Mouse (Mus musculus): ENCODE results near the gene Dusp14. TPM values are rescaled to one million over a fixed set of nuclear protein-coding genes. Genes with fewer than 3 reads are reported as not detected.
A peak's percentile ranks its signal among the peaks of the same experiment; 100 is the strongest.

Gene Dusp14
- total RNA-seq, 2 experiments from 2014 or later, result 30.2 to 34.3 TPM

DNA sequence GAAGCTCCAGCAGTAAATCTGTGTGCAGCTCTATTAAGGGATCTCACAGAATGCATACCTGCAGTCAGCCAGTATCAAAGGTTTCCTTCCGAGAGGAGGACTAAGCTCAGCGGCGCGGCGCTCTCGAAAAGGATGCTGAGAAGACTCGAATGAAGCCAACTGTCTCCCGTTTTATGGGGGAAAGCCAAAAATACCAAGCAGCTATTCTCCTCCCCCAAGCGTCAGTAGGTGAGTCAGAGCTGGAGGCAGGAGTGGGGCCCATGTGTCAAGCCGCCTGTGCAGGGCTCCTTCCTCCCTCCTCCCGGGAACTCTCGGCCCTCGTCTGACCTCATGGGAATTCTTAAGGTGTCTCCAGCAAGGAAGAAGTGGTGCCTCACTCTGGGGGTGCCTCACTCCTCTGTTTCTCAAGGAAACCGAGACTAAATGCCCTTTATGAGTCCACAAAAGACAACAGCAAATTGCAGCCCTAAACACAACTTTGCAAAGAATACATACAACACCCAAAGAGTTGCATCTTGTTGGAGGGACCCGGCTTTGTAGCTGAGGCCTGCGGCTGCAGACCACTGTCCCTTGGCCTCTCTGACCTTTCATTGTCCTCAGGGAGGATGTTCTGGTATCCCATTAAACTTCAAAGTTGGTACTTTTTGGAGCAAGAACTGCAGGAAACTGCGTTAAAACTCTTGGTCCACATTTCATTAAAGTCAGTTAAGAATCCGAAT is 2.0 kb downstream of the Dusp14 start:
- DNase-seq, result peak in 1 of 2 experiments; percentile 50

DNA sequence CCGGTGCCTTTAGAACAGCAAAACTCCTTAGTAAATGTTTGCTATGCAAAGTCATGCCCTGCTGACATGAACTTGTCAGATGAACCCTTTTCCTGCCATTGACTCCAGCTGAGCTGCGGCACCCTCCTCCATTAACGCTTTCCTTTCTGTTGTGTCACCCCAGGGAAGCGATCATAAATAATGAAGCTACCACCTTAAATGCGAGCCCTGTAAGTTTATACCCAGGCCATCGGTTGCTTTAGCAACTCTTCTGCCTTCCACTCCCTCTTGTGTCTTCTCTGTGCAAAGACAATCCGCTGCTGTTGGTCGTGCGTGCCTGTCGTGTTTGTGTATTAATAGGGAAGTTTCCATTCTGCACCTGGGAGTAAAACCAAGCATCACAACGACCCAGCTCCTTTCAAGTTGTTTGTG is 3.0 kb downstream of the Dusp14 start:
- DNase-seq, result no peak

DNA sequence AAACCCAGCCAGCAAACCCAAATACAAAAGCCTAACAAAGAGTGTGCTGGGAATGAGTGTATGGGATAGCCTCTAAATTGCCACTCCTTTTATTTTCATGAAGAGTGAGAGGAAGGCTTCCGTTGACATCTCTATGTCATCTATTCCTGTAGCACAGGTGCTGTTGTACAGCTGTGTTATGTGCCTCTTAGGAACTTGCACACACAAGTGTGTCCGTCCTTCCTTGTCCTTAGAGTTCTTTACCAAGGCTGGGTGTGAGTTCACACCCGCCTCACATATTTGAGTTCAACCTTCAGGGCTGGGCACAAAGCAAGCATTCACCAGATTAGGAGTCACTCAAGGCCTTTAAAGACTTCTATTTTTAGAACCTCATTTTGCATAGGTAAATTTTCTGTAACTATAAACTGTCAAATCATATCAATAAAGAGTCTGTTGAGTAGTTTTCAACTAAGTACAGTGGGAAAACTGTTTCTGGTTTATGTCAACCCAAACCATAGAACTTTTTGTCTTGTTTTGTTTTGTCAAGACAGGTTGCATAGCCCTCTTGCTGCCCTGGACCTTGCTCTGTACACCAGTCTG is 5.3 kb downstream of the Dusp14 start:
- DNase-seq, result no peak

GRCm38 (mm10) chr11:84062805-84063204 is 6.3 kb downstream of the Dusp14 start:
- no peak for DNase-seq

DNA sequence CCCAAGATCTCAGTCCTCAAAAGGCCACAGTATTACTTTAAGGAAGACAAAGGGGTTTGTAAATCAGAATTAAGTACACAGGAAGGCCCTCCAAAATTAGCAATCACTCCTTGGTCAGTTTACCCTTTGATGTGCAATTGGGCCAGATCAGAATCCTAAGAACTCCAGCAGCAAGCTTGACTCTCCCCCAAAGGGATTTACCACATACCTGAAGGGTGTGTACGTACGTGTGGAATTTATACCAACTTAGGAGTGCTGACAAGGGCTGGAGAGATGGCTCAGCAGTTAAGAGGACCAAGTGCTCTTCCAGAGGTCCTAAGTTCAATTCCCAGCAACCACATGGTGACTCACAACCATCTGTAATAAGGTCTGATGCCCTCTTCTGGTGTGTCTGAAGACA is 7.2 kb downstream of the Dusp14 start:
- DNase-seq, result no peak

DNA sequence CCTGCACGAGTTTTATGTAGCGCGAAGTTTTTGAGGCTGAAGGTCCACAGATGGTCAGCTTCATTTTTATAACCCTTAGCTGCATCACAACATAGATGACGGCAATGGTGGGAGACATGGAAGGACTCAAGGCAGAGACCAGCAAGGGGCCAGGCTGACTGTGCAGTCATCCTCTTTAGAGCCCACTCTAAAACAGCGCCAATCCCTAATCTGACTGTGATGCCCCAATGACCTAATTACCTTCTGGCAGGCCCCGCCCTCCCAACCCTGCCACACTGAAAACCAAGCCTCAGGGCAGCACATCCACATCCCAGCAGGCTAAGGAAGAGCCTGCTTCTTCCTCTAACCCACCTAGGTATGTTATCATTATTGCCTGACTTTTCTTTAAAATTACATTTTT is 8.4 kb downstream of the Dusp14 start:
- DNase-seq, result no peak

- no peak for DNase-seq
These were observed 9.3 kb downstream of the Dusp14 start for GRCm38 (mm10) chr11:84059784-84060183.

DNA sequence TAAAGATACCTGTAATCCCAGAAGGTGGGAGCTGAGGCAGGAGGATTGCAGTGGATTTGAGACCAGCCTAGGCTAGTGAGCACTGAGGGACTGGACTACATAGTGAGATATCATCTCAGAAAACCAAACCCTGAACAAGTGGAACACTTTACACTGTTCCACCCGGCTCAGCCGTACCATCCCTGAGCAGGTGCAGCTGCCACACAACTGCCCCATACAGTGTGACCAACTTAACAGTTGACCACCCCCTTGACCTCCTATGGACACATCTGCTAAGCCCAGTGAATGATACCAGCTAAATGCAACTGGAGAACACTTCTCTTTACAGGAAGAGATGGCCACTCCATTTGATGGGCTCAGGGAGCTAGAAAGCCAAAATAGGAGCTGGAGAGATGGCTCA is 11.6 kb downstream of the Dusp14 start:
- DNase-seq, result no peak

DNA sequence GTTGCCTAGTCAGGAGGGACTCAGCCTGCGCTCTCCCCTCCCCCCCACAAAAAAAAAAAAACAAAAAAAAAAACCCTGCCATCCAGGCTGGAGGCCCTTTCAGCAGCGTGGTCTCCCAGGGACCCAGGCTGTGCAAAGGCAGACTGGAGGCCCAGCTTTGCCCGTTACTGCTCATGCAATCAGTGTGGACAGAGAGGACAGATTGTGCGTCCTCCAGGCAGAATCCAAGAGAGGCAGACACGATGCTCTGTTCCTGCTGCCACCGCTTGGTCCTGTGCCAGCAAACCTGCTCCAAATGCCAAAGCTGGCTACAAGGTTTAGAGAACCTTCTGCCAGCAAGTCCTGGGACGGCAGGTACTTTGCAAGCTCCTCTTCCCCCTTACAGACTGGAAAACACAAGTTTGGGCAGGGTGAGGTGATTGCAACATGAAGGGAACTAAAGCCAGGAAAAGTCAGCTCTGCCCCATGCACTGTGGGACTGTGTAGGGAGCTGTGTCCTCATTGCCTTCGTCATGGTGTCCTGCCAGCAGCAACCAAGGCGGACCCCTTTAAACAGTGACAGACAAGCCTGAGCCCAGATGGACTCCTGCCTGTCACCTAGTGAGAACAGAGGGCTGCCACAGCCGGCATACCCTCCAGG is 15.4 kb downstream of the Dusp14 start:
- peak; percentile 56 to 74 for DNase-seq

- DNase-seq, result no peak
These were observed 16.0 kb downstream of the Dusp14 start for GRCm38 (mm10) chr11:84053055-84053454.

- peak in 1 of 2 experiments; percentile 36 for DNase-seq
These were observed 20.6 kb downstream of the Dusp14 start for GRCm38 (mm10) chr11:84048411-84048810.

DNA sequence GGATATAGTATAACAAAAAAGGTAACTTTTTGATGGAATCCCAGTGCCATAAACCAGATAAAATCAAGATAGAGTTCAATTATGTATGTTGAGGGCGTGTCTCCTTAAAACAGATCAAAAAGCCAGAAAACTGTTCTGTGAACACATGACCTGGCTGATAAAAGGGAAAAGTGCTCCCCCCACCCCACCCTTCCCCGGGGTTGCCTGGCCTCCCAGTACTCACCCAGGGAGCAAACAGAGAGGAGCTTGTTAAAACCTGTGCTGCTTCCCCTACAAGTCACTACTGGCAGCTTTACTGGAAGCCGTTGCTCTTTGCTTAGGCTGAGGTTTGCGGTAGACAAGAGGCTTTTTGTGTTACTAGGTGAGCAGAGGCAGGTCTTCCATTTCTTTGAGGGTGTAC is 21.8 kb downstream of the Dusp14 start:
- DNase-seq, result no peak

GRCm38 (mm10) chr11:84044988-84045387 is 24.1 kb downstream of the Dusp14 start:
- no peak for DNase-seq

- DNase-seq, result peak; percentile 53 to 60
These were observed 26.0 kb downstream of the Dusp14 start for GRCm38 (mm10) chr11:84042808-84043762.

DNA sequence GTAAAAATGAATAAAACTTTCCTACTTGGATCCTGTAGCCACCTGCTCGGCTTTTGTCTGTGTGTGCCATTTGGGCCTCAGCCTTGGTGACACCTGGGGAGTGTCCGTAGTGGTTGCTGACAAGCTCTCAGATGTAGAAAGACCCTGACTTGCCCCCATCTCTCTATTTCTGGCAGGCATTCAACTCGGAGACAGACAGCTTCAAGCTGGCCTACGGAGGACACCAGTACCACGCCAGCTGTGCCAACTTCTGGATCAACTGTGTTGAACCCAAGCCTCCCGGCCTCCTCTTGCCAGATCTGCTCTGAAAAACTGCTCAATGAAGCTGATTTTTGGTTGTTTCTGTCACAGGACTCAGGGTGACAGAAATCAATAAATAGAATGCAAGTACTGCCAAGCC is 28.4 kb downstream of the Dusp14 start:
- no peak for DNase-seq

GRCm38 (mm10) chr11:84033671-84034070 is 35.4 kb downstream of the Dusp14 start:
- DNase-seq, result no peak

DNA sequence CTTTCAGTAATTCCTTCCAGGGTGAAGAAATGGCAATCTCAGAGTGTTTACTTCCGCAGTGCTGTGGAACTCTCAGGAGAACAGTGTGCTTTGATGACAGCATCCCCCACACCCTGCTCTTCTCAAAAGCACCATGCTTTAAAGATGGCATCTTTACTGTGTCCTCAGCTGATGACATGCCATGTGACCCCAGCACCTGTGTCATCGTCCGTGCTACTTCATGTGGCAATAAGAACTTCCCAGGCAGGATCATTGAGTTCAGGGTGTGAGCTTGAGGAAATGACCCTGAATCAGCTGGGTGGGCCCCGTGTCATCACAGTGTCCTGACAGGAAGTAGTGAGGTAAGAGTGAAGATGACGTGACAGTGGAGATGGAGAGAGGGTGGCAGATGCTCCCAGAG is 36.5 kb downstream of the Dusp14 start:
- DNase-seq, result no peak

DNA sequence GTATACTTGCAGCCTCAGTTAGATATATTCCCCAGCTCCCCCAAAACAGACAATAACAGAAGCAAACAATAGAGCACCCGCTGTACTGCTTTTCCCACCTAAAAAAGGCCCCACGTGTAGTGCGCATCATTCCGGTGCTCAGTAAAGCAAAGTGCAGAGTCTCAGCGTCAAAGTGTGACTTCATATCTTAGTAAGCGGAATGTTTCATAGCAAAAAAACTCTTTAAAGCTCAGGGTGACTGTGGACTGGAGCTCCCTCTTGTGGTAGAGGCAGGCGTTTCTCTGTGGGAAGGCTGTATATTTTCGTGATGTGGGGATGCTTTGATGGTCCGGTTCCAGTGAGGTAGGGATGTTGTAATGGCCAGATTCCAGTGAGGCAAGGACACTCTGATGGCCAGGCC is 37.1 kb downstream of the Dusp14 start:
- peak; percentile 61 to 63 for DNase-seq

DNA sequence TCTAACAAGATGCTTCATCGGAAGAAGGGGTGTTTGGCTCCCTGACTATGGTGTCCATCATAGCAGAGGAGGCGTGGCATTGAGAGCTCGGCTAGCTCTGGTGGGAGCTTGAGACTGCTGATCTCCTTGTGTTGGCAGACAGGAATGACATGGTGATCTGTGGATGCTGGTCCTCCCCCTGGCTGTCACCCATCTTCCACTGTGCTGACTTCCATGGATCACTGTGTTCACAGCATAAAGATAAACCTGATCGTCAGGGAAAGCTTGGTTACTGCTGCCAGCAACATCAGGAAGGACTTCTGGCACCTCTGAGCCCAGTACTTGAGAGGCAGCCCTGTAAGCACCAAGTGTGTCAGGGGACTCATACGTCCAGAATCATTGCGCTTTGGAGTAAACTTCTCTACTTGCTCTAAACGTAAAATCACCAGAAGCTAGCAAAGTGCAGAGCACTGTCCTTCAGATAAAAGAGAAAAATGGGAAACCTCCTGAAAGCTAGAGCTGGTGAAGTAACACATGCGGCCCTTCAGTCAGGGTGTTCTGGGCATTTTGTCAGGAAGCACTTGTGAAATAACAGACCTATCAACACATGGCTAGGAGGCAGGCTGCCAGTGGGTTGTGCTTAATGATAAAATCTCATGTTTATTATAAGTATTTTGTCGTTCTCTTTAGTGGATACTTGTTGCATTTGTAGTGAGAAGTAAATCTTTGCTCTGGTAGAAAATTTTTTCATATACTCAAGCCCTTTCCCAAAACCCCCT is 40.6 kb downstream of the Dusp14 start:
- peak in 1 of 2 experiments; percentile 40 for DNase-seq

DNA sequence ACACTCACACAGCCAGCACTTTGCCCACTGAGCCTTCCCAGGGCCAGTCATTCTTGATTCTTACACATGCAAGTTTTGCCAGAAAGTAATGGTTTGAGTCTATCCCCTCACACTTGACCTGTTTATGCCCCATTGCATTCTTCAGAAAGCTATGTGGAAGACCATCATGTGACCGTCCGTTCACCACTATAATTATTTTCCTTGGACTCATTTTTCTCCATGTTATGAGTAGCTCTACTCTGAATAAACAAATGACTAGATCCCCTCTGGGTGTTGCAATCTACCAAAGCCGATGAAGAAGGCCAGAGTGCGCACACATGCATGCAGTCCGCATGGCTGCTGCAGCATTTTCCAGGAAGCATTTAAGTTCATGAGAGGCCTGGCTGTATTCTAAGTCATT is 41.8 kb downstream of the Dusp14 start:
- no peak for DNase-seq

- DNase-seq, result no peak
These were observed 52.1 kb downstream of the Dusp14 start for GRCm38 (mm10) chr11:84016810-84017508.

Data from layer of hippocampus, postnatal 36 days (tissue).